Mouse (Mus musculus) MEL (cell line): ENCODE data around the gene Dlg5.

ENCODE experiments used
- CHD2 ChIP-seq: IDR thresholded peaks from 2 replicates; pipeline ENCODE4 v1.6.1; 2011; ENCODE audit warnings: low read length, improper control_type of control experiment
- CTCF ChIP-seq, 3 experiments: IDR thresholded peaks in 2 of 3; conservative IDR thresholded peaks in 1 of 3; 2 replicates each; pipeline ENCODE4 v1.5.1; 2011 to 2012; ENCODE audit warnings: low read length in 3 of 3, low read depth in 2 of 3, mild to moderate bottlenecking in 2 of 3, improper control_type of control experiment in 1 of 3, inconsistent platforms in 1 of 3, mixed read lengths in 1 of 3, moderate library complexity in 1 of 3; ENCODE audit not compliant: control insufficient read depth in 1 of 3, insufficient read depth in 1 of 3, poor library complexity in 1 of 3, severe bottlenecking in 1 of 3
- GATA1 ChIP-seq: IDR thresholded peaks from 2 replicates; pipeline ENCODE4 v1.6.1; 2011; ENCODE audit warnings: low read depth, low read length, improper control_type of control experiment
- POLR2AphosphoS5 ChIP-seq: IDR thresholded peaks from 2 replicates; pipeline ENCODE4 v1.6.1; 2012; ENCODE audit warnings: low read depth, borderline replicate concordance, mild to moderate bottlenecking, inconsistent platforms, low read length, moderate library complexity, mixed read lengths
- ZKSCAN1 ChIP-seq: IDR thresholded peaks from 2 replicates; pipeline ENCODE4 v1.6.1; 2012; ENCODE audit warnings: low read depth, mild to moderate bottlenecking, inconsistent platforms, low read length, improper control_type of control experiment, moderate library complexity

DNA sequence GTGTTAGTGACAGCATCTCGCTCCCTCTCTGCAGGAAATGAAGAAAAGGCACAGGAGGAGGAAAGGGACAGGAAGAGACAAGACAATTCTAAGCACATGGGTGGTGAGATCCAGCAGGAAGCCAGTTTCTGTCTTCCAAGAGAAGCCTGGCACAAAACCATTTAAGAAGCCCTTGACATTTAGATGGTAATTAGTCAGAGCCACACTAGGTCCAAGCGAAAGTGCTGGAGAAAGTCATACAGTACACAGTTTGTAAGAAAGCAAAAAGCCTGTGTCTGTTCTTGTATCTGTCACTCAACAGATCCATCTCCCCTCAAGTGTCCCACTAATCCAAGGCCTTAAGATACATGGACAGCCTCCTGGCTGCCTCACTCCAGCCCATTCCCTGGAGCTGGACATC lies 3.7 kb downstream of the Dlg5 start:
- TF ChIP-seq CTCF (IDR thresholded peaks at IDR 0.05 in 2 of 3, conservative IDR thresholded peaks at IDR 0.05 in 1 of 3; ENCODE audit: control insufficient read depth in 1 of 3, insufficient read depth in 1 of 3, low read depth in 2 of 3, low read length in 3 of 3, poor library complexity in 1 of 3, severe bottlenecking in 1 of 3), result no peak
- no peak for TF ChIP-seq GATA1
- no peak for TF ChIP-seq POLR2AphosphoS5
- no peak for TF ChIP-seq ZKSCAN1
- no peak for TF ChIP-seq CHD2
